Mouse (Mus musculus) forebrain, embryonic 13.5 days (tissue): ENCODE measurements at regions not wholly inside any gene's neighbourhood (a gene's known extent, or its start where the extent isn't known, plus 50 kb on each side); places are given as distances from the start of the nearest gene placed in this dataset.

Experiments used
- ATAC-seq: fragments of 200-750 bp; cut with Nextera tagmentation; 2 replicates; pipeline ENCODE4 v1.8.0; 2017
- H3K27ac ChIP-seq: fragments of 300-500 bp; sonication (generic); 2 replicates; pipeline ENCODE4 v1.5.1; 2015; ENCODE audit warnings: inconsistent platforms, mild to moderate bottlenecking, moderate library complexity
- H3K27me3 ChIP-seq: fragments of 300-500 bp; sonication (generic); 2 replicates; pipeline ENCODE4 v1.6.1; 2015; ENCODE audit warnings: mild to moderate bottlenecking, inconsistent platforms
- H3K36me3 ChIP-seq: fragments of 300-500 bp; sonication (generic); 2 replicates; pipeline ENCODE4 v1.6.1; 2015; ENCODE audit warnings: mild to moderate bottlenecking, inconsistent platforms; ENCODE audit not compliant: poor library complexity, severe bottlenecking
- H3K4me1 ChIP-seq: fragments of 300-500 bp; sonication (generic); 2 replicates; pipeline ENCODE4 v1.6.1; 2015; ENCODE audit warnings: inconsistent platforms
- H3K4me2 ChIP-seq: fragments of 300-500 bp; sonication (generic); 2 replicates; pipeline ENCODE4 v1.6.1; 2015; ENCODE audit warnings: inconsistent platforms, mild to moderate bottlenecking, moderate library complexity
- H3K4me3 ChIP-seq: fragments of 300-500 bp; sonication (generic); 2 replicates; pipeline ENCODE4 v1.5.1; 2015; ENCODE audit warnings: mild to moderate bottlenecking, inconsistent platforms
- H3K9ac ChIP-seq: fragments of 300-500 bp; sonication (generic); 2 replicates; pipeline ENCODE4 v1.6.1; 2015; ENCODE audit warnings: mild to moderate bottlenecking, inconsistent platforms
- H3K9me3 ChIP-seq: fragments of 300-500 bp; sonication (generic); replicated peaks from 2 replicates; pipeline ENCODE4 v1.6.1; 2016; ENCODE audit warnings: inconsistent platforms
- WGBS: fragments of 180-500 bp; shearing (Covaris S2); methylation state at CpG from one replicate; pipeline ENCODE4 v1.1.7; 2015; 5-methylcytosine and 5-hydroxymethylcytosine counted together

DNA sequence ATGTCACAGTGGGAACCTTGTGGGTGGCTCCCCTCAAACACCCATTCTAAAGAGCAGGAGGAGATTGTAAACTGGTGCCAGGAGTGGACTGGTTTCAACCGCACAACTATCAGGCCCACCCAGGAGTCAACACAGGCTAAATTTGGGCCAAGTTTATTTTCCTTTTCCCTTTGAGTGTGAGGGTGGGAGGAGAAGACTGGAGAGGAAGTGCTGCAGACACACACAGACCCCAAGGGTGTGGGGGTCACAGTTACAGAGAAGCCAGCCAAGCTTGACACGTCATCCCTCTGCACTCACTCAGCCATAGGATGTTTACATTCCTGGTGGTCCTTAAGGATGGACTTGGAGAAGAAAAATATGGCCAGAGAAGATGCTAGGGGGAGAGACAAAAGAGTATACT lies 448.9 kb upstream of the Cdh11 start:
- Histone ChIP-seq H3K36me3 (no peaks in the 10 kb centered on the region), H3K9ac (no peak overlapping the region), H3K27me3 (no peaks in the 10 kb centered on the region), H3K4me1 (0 out of 2 replicates have a peak, but pooled peaks cover 3% of the 10 kb centered on the region), H3K4me3 (no peak overlapping the region), H3K4me2 (no peak overlapping the region), H3K9me3 (no peaks in the 10 kb centered on the region), H3K27ac (no peak overlapping the region)
- WGBS, result 85% methylated on average over 2 of the region's 2 CpGs
- ATAC-seq, result no peak

DNA sequence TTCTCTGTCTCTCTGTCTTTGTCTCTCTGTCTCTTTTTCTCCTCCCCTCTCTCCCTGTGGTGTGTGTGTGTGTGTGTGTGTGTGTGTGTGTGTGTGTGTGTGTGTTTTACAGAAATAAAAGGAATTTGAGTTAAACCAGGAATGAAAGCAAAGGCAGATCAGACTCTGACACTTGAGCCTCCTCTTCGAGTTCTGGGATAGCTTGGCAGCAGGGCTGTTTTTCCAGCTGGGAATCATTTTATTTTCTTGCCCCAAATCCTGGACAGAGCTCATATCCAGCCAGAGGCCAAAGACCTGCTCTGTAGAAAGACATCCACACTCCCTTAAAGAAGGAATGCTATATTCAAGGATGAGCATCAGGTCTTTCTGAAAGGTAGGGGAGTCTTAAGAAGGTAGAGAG lies 450.2 kb upstream of the Cdh11 start:
- ATAC-seq, result no peak
- Histone ChIP-seq H3K36me3 (no peaks in the 10 kb centered on the region), H3K27me3 (no peaks in the 10 kb centered on the region), H3K4me1 (0 out of 2 replicates have a peak, but pooled peaks cover 3% of the 10 kb centered on the region), H3K9me3 (no peaks in the 10 kb centered on the region), H3K4me3 (no peak overlapping the region), H3K9ac (no peak overlapping the region), H3K4me2 (no peak overlapping the region), H3K27ac (no peak overlapping the region)
- WGBS, result 59% methylated on average over 1 of the region's 1 CpGs

DNA sequence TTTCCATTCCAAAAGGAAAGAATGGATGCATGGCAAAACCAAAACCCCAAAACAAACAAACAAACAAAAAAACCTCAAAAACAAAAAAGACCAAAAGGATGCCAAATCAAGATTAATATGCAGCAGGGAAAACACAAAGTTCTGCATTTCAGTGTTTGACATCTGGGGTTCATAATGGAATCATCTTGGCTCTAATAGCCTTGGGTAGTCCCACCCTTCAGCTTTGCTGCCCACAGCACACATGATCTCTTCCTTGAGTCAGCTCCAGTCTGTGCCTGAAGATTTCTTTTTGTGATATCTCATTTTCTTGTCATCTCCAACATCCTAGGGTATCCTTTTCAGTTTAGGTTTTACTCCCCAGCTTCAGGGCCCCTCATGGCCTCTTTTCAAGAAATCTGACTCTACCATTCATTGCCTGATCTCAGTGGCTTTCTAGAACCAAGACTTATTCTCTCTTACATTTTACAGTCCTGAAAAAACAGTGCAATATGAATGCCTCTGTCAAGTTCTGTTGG lies 453.1 kb upstream of the Cdh11 start:
- no peak overlapping the region for H3K9ac ChIP-seq
- no peak overlapping the region for H3K27ac ChIP-seq
- no peaks in the 10 kb centered on the region for H3K4me1 ChIP-seq
- H3K9me3 ChIP-seq, result no peaks in the 10 kb centered on the region
- H3K36me3 ChIP-seq, result no peaks in the 10 kb centered on the region
- no peak overlapping the region for H3K4me2 ChIP-seq
- H3K4me3 ChIP-seq, result no peak overlapping the region
- no peaks in the 10 kb centered on the region for H3K27me3 ChIP-seq
- no peak for ATAC-seq

DNA sequence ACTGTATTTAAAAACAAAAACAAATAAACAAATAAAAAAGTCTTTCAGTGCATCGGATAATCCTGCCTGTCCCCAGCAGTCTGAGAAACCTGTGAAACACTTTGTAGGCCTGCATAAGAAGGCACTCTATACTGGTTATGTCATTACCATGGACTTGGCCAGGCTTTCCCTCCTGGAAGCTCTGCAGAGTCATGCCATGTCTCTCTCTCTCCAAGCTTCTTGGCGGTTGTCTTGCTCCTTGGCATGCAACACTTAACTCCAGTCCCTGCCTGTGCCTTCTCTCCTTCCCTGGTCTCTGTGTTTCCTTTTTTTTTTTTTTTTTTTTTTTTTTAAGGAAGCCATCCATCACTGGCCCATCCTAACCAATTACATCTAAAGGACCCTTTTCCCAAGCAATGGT lies 458.7 kb upstream of the Cdh11 start:
- H3K9me3 ChIP-seq, result no peaks in the 10 kb centered on the region
- H3K27me3 ChIP-seq, result no peaks in the 10 kb centered on the region
- H3K4me3 ChIP-seq, result no peak overlapping the region
- H3K4me1 ChIP-seq, result peaks cover 9% of the 10 kb centered on the region
- H3K27ac ChIP-seq, result no peak overlapping the region
- H3K36me3 ChIP-seq, result no peaks in the 10 kb centered on the region
- no peak overlapping the region for H3K4me2 ChIP-seq
- no peak for ATAC-seq
- no peak overlapping the region for H3K9ac ChIP-seq
- WGBS, result 87% methylated on average over 2 of the region's 2 CpGs

DNA sequence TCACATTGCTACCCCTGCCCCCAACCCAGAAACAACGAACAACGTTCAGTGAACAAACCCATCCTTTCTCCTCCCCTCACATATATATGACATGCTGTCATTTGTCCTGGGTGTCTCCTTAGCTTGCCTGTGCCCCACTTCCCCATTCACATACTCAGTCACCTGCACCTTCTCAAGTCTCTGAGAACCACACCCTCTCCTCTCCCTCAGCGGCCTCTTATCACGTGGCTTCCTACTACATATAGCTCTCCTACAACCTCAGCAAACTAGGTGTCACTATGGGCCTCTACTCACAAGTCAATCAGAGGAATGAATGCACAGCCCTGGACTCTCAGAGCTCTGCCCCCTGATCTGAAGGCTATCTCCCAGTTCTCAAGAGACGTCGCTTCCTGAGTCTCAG lies 459.2 kb upstream of the Cdh11 start:
- no peaks in the 10 kb centered on the region for H3K9me3 ChIP-seq
- no peak overlapping the region for H3K4me2 ChIP-seq
- H3K4me3 ChIP-seq, result no peak overlapping the region
- H3K4me1 ChIP-seq, result peaks cover 9% of the 10 kb centered on the region
- WGBS, result 90% methylated on average over 6 of the region's 6 CpGs
- H3K36me3 ChIP-seq, result no peaks in the 10 kb centered on the region
- H3K9ac ChIP-seq, result no peak overlapping the region
- H3K27me3 ChIP-seq, result no peaks in the 10 kb centered on the region
- no peak overlapping the region for H3K27ac ChIP-seq
- ATAC-seq, result no peak

DNA sequence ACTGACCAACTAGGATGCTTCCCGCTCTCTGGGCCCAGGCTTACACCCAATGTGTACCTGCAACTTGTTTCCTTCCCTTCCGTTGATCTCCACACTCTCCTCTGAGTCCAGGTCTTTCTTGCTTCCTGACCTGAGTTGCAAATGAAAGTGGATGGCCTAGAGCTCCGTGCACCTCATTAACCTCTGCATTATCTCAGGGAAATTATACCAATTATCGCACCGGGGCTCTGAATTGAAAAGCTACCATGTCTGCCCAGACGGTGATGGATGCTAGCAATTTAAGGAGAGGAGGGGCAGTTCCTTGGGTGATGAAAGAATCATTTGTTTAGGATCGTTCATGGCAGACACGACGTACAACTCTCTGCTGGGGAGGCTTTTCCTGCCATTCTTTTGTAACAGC lies 460.4 kb upstream of the Cdh11 start:
- ATAC-seq, result 0 out of 2 replicates have a peak, but pooled peaks have one; percentile 21
- Histone ChIP-seq H3K9ac (no peak overlapping the region), H3K27me3 (no peaks in the 10 kb centered on the region), H3K4me2 (no peak overlapping the region), H3K27ac (no peak overlapping the region), H3K36me3 (no peaks in the 10 kb centered on the region), H3K4me3 (no peak overlapping the region), H3K4me1 (peaks cover 9% of the 10 kb centered on the region), H3K9me3 (no peaks in the 10 kb centered on the region)
- 14% methylated on average over 9 of the region's 9 CpGs for WGBS

DNA sequence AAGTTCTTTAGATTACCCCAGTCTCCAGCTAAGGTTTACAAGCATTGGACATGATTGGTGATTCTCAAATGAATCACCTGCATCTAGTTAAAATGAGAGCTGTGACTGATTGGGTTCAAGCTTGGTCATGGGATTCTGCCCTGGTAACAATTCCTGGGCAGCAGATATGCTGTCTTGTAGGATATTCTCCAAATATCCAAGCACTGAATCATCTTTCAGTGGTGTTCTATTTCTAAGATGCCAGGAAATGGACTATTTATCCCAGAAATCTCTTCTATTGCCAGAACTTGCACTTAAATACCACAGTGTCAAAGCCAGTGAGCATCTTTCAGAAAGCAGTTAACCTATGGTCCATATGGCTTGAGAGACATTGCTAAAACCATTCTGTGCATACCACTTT lies 475.8 kb upstream of the Cdh11 start:
- Histone ChIP-seq H3K27ac (no peak overlapping the region), H3K27me3 (no peaks in the 10 kb centered on the region), H3K4me3 (no peak overlapping the region), H3K4me1 (no peaks in the 10 kb centered on the region), H3K9ac (no peak overlapping the region), H3K9me3 (no peaks in the 10 kb centered on the region), H3K36me3 (no peaks in the 10 kb centered on the region), H3K4me2 (no peak overlapping the region)
- ATAC-seq, result no peak

DNA sequence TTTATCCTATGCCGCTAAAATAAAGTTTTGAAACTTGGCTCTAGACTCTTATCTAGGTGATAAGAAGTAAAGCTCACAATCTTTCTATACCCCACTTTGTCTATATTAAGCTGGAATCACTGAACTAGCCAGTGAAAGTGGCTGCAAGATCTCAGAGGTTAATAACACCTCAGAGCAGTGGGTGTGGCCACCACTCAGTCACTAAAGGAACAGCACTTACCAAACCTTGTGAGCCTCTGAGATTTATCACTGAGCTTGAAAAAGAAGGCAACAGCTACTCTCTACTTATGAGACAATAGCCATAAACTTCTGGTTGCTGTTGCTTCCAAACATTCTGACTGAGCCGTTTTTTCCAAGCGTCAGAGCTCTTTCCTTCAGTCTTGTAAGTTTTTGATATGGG lies 484.6 kb upstream of the Cdh11 start:
- Histone ChIP-seq H3K9me3 (no peaks in the 10 kb centered on the region), H3K4me3 (no peak overlapping the region), H3K27ac (no peak overlapping the region), H3K4me2 (no peak overlapping the region), H3K27me3 (0 out of 2 replicates have a peak, but pooled peaks cover 4% of the 10 kb centered on the region), H3K9ac (no peak overlapping the region), H3K4me1 (peaks cover 28% of the 10 kb centered on the region), H3K36me3 (no peaks in the 10 kb centered on the region)
- no peak for ATAC-seq
- 80% methylated on average over 3 of the region's 3 CpGs for WGBS

DNA sequence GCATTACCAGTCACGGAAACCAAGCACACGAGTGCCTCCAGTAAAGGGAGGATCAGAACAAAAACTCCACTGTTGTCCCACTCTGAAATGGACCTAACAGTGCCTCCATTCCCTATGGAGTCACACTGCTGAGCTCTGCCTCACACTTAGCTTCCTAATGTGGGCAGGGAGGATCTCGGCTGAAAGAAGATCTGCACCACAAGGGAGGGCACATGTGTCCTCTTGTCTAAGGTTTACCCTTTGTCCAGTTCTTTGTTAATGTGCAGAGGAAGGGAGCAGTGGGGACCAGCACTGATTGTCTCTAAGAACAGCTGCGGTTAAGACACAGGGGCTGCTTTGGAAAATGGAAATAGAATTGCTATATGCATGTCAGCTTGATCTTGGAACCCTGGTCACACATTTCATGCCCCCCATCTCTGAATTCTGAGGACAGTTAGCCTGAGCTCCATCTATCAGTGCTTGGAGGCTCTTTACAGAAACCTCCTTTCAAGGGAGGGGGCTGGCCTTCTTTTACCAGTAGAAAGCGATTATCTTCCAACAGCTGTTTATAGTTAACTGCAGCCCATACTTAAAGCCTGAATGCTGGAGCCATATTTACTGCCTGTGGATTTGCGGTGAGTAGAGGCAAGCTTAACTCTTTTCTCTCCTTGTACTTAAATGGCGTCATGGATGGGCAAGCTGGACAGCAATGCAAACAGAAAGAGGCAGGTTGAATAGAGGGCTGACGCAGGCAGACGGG lies 485.5 kb upstream of the Cdh11 start:
- Histone ChIP-seq H3K4me1 (peaks cover 28% of the 10 kb centered on the region), H3K9ac (no peak overlapping the region), H3K27me3 (0 out of 2 replicates have a peak, but pooled peaks cover 4% of the 10 kb centered on the region), H3K9me3 (no peaks in the 10 kb centered on the region), H3K36me3 (no peaks in the 10 kb centered on the region), H3K4me3 (no peak overlapping the region), H3K4me2 (no peak overlapping the region), H3K27ac (no peak overlapping the region; the same call in 1 of the 2 replicates)
- no peak for ATAC-seq
- WGBS, result 27% methylated on average over 9 of the region's 9 CpGs

DNA sequence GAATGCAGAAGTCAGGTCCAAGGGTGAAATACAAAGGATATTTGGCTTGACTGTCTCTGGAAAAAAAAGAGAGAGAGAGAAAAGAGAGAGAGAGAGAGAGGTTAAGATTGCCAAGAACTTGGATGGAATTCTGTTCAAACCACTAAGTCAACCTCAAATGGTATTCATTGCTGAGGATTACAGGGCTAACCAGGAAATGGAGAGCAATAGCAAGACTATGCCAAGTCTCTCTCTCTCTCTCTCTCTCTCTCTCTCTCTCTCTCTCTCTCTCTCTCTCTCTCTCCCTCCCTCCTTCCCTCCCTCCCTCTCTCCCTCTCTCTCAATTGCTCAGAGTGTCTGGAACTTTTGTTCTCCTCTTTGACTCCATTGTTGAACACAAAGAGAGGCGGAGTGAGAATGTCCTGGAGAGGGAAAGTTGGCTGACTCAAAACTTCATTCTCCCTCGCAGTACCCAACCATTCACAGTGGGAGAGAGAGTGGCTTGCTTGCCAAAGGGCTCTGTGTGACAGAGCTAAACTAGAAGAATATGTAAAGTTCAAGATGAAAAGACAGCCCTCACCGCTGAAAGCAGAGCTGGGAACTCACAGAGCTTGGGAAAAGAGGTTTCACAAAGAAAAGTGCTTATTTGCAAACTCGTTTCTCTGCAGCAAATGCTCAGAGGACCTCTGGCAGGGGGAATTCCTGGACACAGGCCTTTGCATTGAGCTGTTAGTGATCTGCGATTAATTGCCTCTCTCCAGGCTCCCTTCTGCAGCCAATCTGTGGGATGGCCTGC lies 487.1 kb upstream of the Cdh11 start:
- Histone ChIP-seq H3K4me2 (no peak overlapping the region), H3K27ac (peak overlapping the region; percentile 66; the same call in 1 of the 2 replicates), H3K9me3 (no peaks in the 10 kb centered on the region), H3K4me3 (no peak overlapping the region), H3K27me3 (0 out of 2 replicates have a peak, but pooled peaks cover 4% of the 10 kb centered on the region), H3K9ac (no peak overlapping the region), H3K4me1 (peaks cover 28% of the 10 kb centered on the region), H3K36me3 (no peaks in the 10 kb centered on the region)
- peak; percentile 92 for ATAC-seq
- WGBS, result 4% methylated on average over 5 of the region's 5 CpGs

DNA sequence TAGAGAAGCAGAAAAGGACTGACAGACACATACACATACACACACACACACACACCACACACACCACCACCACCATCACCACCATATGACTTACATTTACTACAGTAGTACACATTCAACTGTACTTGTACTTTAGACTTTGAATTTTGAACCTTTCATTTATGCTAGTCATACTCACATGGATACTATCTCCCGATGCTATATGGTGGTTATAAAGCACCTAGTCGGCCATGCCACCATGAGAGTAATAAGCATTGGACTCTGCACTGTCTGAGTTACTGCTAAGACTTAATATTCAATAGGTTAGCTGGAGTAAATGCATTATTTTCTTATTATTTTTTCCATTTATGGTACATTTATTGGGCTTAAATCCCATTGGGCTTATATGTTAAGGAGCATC lies 488.0 kb upstream of the Cdh11 start:
- Histone ChIP-seq H3K9ac (no peak overlapping the region), H3K9me3 (no peaks in the 10 kb centered on the region), H3K4me2 (no peak overlapping the region), H3K27ac (no peak overlapping the region), H3K36me3 (no peaks in the 10 kb centered on the region), H3K4me3 (no peak overlapping the region), H3K4me1 (peaks cover 28% of the 10 kb centered on the region), H3K27me3 (0 out of 2 replicates have a peak, but pooled peaks cover 4% of the 10 kb centered on the region)
- no peak for ATAC-seq
- 91% methylated on average over 2 of the region's 2 CpGs for WGBS

DNA sequence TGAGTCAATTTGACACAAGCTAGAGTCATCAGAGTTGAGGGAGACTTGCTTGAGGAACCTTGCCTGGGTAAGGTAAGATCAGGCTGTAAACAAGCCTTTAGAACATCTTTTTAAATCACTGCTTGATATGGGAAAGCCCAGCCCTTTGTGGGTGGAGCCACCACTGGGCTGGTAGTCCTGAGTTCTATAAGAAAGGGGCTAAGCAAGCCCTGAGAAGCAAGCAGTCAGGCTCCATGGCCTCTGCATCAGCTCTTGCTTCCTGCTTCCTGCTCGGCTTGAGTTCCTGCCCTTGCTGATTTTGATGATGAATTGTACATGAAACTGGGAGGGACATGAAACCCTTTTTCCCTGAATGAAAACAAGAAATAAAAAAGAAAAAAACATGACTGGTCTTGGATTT lies 496.4 kb upstream of the Cdh11 start:
- Histone ChIP-seq H3K4me1 (no peaks in the 10 kb centered on the region), H3K27me3 (no peaks in the 10 kb centered on the region; the same call in 1 of the 2 replicates), H3K9me3 (no peaks in the 10 kb centered on the region), H3K4me2 (no peak overlapping the region), H3K4me3 (no peak overlapping the region), H3K9ac (no peak overlapping the region), H3K27ac (no peak overlapping the region), H3K36me3 (no peaks in the 10 kb centered on the region)
- no peak for ATAC-seq
- 41% methylated on average over 1 of the region's 1 CpGs for WGBS
